Comparison of ENCODE assay signal across 33 mouse cellular contexts in genomic region chr6:41532181-41532580, GRCm38 (mm10). TPM values are rescaled to one million over a fixed set of nuclear protein-coding genes. Genes with fewer than 3 reads are reported as not detected.
DNase-seq lines count a peak whose midpoint lies in the region; ATAC-seq and TF ChIP-seq lines count a peak whose summit lies in the region.
"Had no signal": no experiment of that assay in that cellular context is flagged by ENCODE, and none has a peak within 500 bp of the region (broad histone marks: within the 10 kb centered on the region; RNA-seq: fewer than 3 reads in every experiment).

No protein-coding gene starts in this region.

- H3K36me3 ChIP-seq in thymus, adult 2 months (ENCODE audit: control insufficient read depth, insufficient read depth, low read length) = peaks cover 23% of the 10 kb centered on the region
- H3K36me3 ChIP-seq in embryonic facial prominence, embryonic 10.5 days (replicated peaks) = no peaks in the 10 kb centered on the region
- H3K36me3 ChIP-seq: embryonic facial prominence, embryonic 13.5 days; forebrain, embryonic 12.5 days; forebrain, embryonic 15.5 days; G1E; heart, embryonic 12.5 days; heart, embryonic 15.5 days; hindbrain, embryonic 10.5 days; hindbrain, embryonic 13.5 days had no signal

- no peak for DNase-seq in thymus, adult 2 months
- DNase-seq in thymus, adult 18-20 months = no peak
- peak; percentile 9 for DNase-seq in thymus, postnatal 4 days
- DNase-seq in thymus, postnatal 14 days = no peak
- DNase-seq in naive thymus-derived CD4-positive, alpha-beta T cell, adult 2 months (ENCODE audit: low read depth) = peak; percentile 61
- no peak for DNase-seq in gastrocnemius, postnatal 4 days (ENCODE audit: low spot score in 2 of 2)
- DNase-seq in embryonic facial prominence, embryonic 10.5 days (ENCODE audit: low spot score) = no peak
- DNase-seq: adrenal gland, adult 2 months; adrenal gland, postnatal 14 days; B cell, adult 2 months; cerebellum, adult 11 months; cerebellum, adult 2 months; cerebellum, adult 9-11 months; cerebellum, postnatal 25 days; gastrocnemius, postnatal 10 days; gastrocnemius, postnatal 36 days; heart, adult 11 months; heart, postnatal 10 days; heart, postnatal 36 days had no signal

- TF ChIP-seq CTCF in thymus, adult 2 months (IDR thresholded peaks at IDR 0.05; ENCODE audit: borderline replicate concordance, control insufficient read depth, extremely low read depth, insufficient read depth, low read length, poor library complexity) = no peak

- no peak overlapping the region for H3K4me3 ChIP-seq in thymus, adult 2 months (ENCODE audit: control insufficient read depth, insufficient read depth, low read length)
- H3K4me3 ChIP-seq in embryonic facial prominence, embryonic 10.5 days = no peak overlapping the region
- H3K4me3 ChIP-seq: embryonic facial prominence, embryonic 13.5 days; erythroblast, embryonic 14.5 days; forebrain, embryonic 12.5 days; forebrain, embryonic 15.5 days; heart, embryonic 12.5 days; heart, embryonic 15.5 days; hindbrain, embryonic 10.5 days; hindbrain, embryonic 13.5 days had no signal

- peak; percentile 14 for ATAC-seq in activated CD4-positive, CD25-positive, alpha-beta regulatory T cell, adult 4 months
- ATAC-seq: forebrain, embryonic 15.5 days; hindbrain, embryonic 16.5 days; Patski had no signal

- no peaks in the 10 kb centered on the region for H3K9me3 ChIP-seq in embryonic facial prominence, embryonic 10.5 days
- H3K9me3 ChIP-seq: embryonic facial prominence, embryonic 13.5 days; forebrain, embryonic 12.5 days; forebrain, embryonic 15.5 days; G1E; heart, embryonic 12.5 days; heart, embryonic 15.5 days; hindbrain, embryonic 10.5 days; hindbrain, embryonic 13.5 days had no signal

- peaks cover 9% of the 10 kb centered on the region for H3K4me1 ChIP-seq in thymus, adult 2 months (replicated peaks; ENCODE audit: control insufficient read depth, insufficient read depth, low read length)
- no peaks in the 10 kb centered on the region for H3K4me1 ChIP-seq in embryonic facial prominence, embryonic 10.5 days
- H3K4me1 ChIP-seq: embryonic facial prominence, embryonic 13.5 days; forebrain, embryonic 12.5 days; forebrain, embryonic 15.5 days; heart, embryonic 12.5 days; heart, embryonic 15.5 days; hindbrain, embryonic 10.5 days; hindbrain, embryonic 13.5 days had no signal

- no peaks in the 10 kb centered on the region for H3K27me3 ChIP-seq in thymus, adult 2 months (ENCODE audit: control insufficient read depth, insufficient read depth, low read length)
- H3K27me3 ChIP-seq in embryonic facial prominence, embryonic 10.5 days (replicated peaks; ENCODE audit: low read depth, poor library complexity, severe bottlenecking) = no peaks in the 10 kb centered on the region
- H3K27me3 ChIP-seq: CH12.LX; embryonic facial prominence, embryonic 13.5 days; forebrain, embryonic 12.5 days; forebrain, embryonic 15.5 days; heart, embryonic 12.5 days; heart, embryonic 15.5 days; hindbrain, embryonic 13.5 days had no signal

- WGBS in thymus, adult 2 months = 15% methylated on average over 4 of the region's 4 CpGs
- WGBS in embryonic facial prominence, embryonic 10.5 days = 81% methylated on average over 4 of the region's 4 CpGs

- TF ChIP-seq POLR2A in thymus, adult 2 months (IDR thresholded peaks at IDR 0.05; ENCODE audit: control insufficient read depth, extremely low read depth, insufficient read depth, low read length, poor library complexity) = no peak

- H3K27ac ChIP-seq in thymus, adult 2 months (ENCODE audit: control insufficient read depth, insufficient read depth, low read length) = peak overlapping the region; percentile 90
- no peak overlapping the region for H3K27ac ChIP-seq in embryonic facial prominence, embryonic 10.5 days (replicated peaks)
- H3K27ac ChIP-seq: embryonic facial prominence, embryonic 13.5 days; forebrain, embryonic 12.5 days; forebrain, embryonic 15.5 days; heart, embryonic 15.5 days; hindbrain, embryonic 10.5 days; hindbrain, embryonic 13.5 days had no signal

RNA-seq across cellular contexts. Expression of gene Prss2, which starts 10.6 kb away (rescaled TPM):
- polyA plus RNA-seq in thymus, adult 2 months (2012; rRNA removed) = 9.8 and 13.8 TPM in 2 replicates
- 1 to 10 TPM; 1.9 to 3.1 TPM for polyA plus RNA-seq in activated CD4-positive, CD25-positive, alpha-beta regulatory T cell, adult 4 months (2017; shearing (Covaris generic))
- not detected for total RNA-seq in gastrocnemius, postnatal 4 days (2021)
- polyA plus RNA-seq in embryonic facial prominence, embryonic 10.5 days (2016; fragmentation: Nextera tagmentation; extraction: Ambion mirVana) = not detected in 2 replicates
- total RNA-seq: CH12.LX; common myeloid progenitor, adult 5-6 weeks; G1E; gastrocnemius, postnatal 10 days; gastrocnemius, postnatal 36 days; heart, postnatal 10 days; heart, postnatal 36 days had no signal
- polyA plus RNA-seq: cerebellum, adult 2 months; embryonic facial prominence, embryonic 13.5 days; erythroblast, embryonic 14.5 days; forebrain, embryonic 12.5 days; forebrain, embryonic 15.5 days; G1E; heart, embryonic 12.5 days; heart, embryonic 15.5 days; hindbrain, embryonic 10.5 days; hindbrain, embryonic 13.5 days; hindbrain, embryonic 16.5 days; Patski had no signal

Comparison
In these comparisons a context has a peak if more than half of its experiments do, and no peak if none do; other contexts are left out.
1. DNase-seq: peak in thymus, postnatal 4 days (single experiment) and naive thymus-derived CD4-positive, alpha-beta T cell, adult 2 months (single experiment); none in thymus, adult 2 months (single experiment), thymus, adult 18-20 months (0 of 2), thymus, postnatal 14 days (single experiment), gastrocnemius, postnatal 4 days (0 of 2) and embryonic facial prominence, embryonic 10.5 days (single experiment).